Mouse (Mus musculus): ENCODE data around the gene Car5a. TPM values are rescaled to one million over a fixed set of nuclear protein-coding genes. Genes with fewer than 3 reads are reported as not detected.

Gene Car5a
- polyA plus RNA-seq, 1 experiment from 2014 or later, result not detected

GRCm38 (mm10) chr8:121964716-121965512 is 20.2 kb upstream of the Car5a start:
- no peak for DNase-seq
- H3K27ac ChIP-seq (replicated peaks; ENCODE audit: low read depth, low read length), result 0 out of 2 replicates have a peak overlapping the region, but pooled peaks have one; percentile 20
- 85% methylated on average over 8 of the region's 8 CpGs for WGBS

DNA sequence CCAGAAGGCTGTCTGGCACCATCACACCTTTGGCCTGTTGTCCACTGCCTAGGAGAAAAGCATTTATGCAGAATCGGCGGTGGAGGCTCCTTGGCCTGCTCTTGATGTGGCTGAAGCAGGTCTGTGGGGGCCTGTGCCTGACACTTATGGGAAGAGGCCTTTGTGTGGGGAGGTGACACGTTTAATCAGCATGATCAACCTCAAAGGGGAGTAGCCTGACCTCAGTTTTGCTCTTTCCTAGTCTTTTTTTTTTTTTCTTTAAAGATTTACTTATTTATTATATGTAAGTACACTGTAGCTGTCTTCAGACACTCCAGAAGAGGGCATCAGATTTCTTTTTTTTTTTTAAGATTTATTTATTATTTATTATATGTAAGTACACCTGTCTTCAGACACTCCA is 18.2 kb upstream of the Car5a start:
- ATAC-seq (ENCODE audit: low FRiP score, low TSS enrichment) (no peak), DNase-seq (no peak)
- H3K36me3 ChIP-seq (ENCODE audit: control insufficient read depth, insufficient read depth, low read length), result no peaks in the 10 kb centered on the region
- H3K9ac ChIP-seq (replicated peaks; ENCODE audit: low read length), result no peak overlapping the region
- no peak overlapping the region for H3K4me2 ChIP-seq (ENCODE audit: low read length)
- H3K27me3 ChIP-seq (ENCODE audit: control insufficient read depth, insufficient read depth, low read length), result no peaks in the 10 kb centered on the region
- 89% methylated on average over 3 of the region's 3 CpGs for WGBS
- peaks cover 14% of the 10 kb centered on the region for H3K4me1 ChIP-seq (ENCODE audit: control insufficient read depth, insufficient read depth, low read length)
- H3K27ac ChIP-seq (replicated peaks; ENCODE audit: low read depth, low read length), result no peak overlapping the region
- no peak overlapping the region for H3K4me3 ChIP-seq (replicated peaks; ENCODE audit: low read depth, low read length)
- H3K9me3 ChIP-seq (ENCODE audit: control insufficient read depth, low read length), result no peaks in the 10 kb centered on the region

More at GRCm38 (mm10) chr8:121964716-121965512, 20.2 kb upstream of the Car5a start:
- no peaks in the 10 kb centered on the region for H3K27me3 ChIP-seq (ENCODE audit: control insufficient read depth, insufficient read depth, low read length)
- H3K9me3 ChIP-seq (ENCODE audit: control insufficient read depth, low read length), result no peaks in the 10 kb centered on the region
- H3K9ac ChIP-seq (replicated peaks; ENCODE audit: low read length), result no peak overlapping the region
- no peak overlapping the region for H3K4me2 ChIP-seq (ENCODE audit: low read length)
- no peaks in the 10 kb centered on the region for H3K36me3 ChIP-seq (ENCODE audit: control insufficient read depth, insufficient read depth, low read length)
- ATAC-seq (ENCODE audit: low FRiP score, low TSS enrichment), result no peak
- no peak overlapping the region for H3K4me3 ChIP-seq (replicated peaks; ENCODE audit: low read depth, low read length)
- peaks cover 18% of the 10 kb centered on the region for H3K4me1 ChIP-seq (ENCODE audit: control insufficient read depth, insufficient read depth, low read length)

GRCm38 (mm10) chr8:121958395-121958794 is 13.7 kb upstream of the Car5a start:
- Histone ChIP-seq H3K4me1 (ENCODE audit: control insufficient read depth, insufficient read depth, low read length) (no peaks in the 10 kb centered on the region), H3K36me3 (ENCODE audit: control insufficient read depth, insufficient read depth, low read length) (peaks cover 16% of the 10 kb centered on the region), H3K27ac (replicated peaks; ENCODE audit: low read depth, low read length) (no peak overlapping the region), H3K4me3 (replicated peaks; ENCODE audit: low read depth, low read length) (no peak overlapping the region), H3K9ac (replicated peaks; ENCODE audit: low read length) (no peak overlapping the region), H3K4me2 (ENCODE audit: low read length) (no peak overlapping the region), H3K9me3 (ENCODE audit: control insufficient read depth, low read length) (no peaks in the 10 kb centered on the region), H3K27me3 (ENCODE audit: control insufficient read depth, insufficient read depth, low read length) (no peaks in the 10 kb centered on the region)
- ATAC-seq (ENCODE audit: low FRiP score, low TSS enrichment), result no peak
- WGBS, result 97% methylated on average over 1 of the region's 1 CpGs
- DNase-seq, result no peak

DNA sequence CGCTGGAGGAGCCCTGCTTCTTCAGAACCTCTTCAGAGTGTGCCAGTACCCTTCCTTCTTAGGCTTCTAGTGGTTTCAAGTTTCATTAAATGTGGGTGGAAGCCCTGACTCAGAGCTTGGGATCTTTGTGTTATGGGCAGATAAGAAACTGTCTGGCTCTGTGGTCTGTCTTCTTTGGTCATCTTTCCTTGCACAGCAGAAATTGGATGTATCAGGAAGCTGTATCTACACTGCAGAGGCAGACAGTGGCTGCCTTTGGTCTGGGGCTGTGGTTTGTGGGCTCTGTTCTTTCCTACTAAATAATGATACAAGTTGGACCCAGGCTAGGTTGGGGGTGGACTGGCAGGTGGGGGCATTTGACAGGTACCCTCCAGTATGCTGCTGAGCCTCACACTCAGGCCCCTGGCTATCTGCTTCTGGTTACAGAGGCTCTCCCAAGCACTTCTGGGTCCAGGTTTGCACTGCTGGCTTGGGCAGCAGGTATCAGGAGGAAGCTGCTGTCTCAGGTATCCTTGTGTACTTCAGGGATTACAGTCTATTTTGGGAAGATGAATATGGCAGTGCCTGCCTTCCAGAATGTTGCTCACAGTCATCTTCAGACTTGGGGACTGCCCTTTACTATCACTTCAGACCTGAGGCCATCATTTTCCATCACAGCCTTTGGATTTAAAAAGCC is 11.3 kb upstream of the Car5a start:
- ATAC-seq (ENCODE audit: low FRiP score, low TSS enrichment) (no peak), DNase-seq (no peak)
- Histone ChIP-seq H3K27me3 (ENCODE audit: control insufficient read depth, insufficient read depth, low read length) (no peaks in the 10 kb centered on the region), H3K4me2 (ENCODE audit: low read length) (no peak overlapping the region), H3K27ac (replicated peaks; ENCODE audit: low read depth, low read length) (no peak overlapping the region), H3K36me3 (ENCODE audit: control insufficient read depth, insufficient read depth, low read length) (peaks cover 24% of the 10 kb centered on the region), H3K9me3 (ENCODE audit: control insufficient read depth, low read length) (no peaks in the 10 kb centered on the region), H3K9ac (replicated peaks; ENCODE audit: low read length) (no peak overlapping the region), H3K4me3 (replicated peaks; ENCODE audit: low read depth, low read length) (no peak overlapping the region), H3K4me1 (ENCODE audit: control insufficient read depth, insufficient read depth, low read length) (peaks cover 15% of the 10 kb centered on the region)
- WGBS, result 79% methylated on average over 1 of the region's 1 CpGs

GRCm38 (mm10) chr8:121954981-121955555 is 10.4 kb upstream of the Car5a start:
- WGBS, result 86% methylated on average over 10 of the region's 10 CpGs
- Histone ChIP-seq H3K27me3 (ENCODE audit: control insufficient read depth, insufficient read depth, low read length) (no peaks in the 10 kb centered on the region), H3K4me1 (ENCODE audit: control insufficient read depth, insufficient read depth, low read length) (peaks cover 15% of the 10 kb centered on the region), H3K4me2 (ENCODE audit: low read length) (no peak overlapping the region), H3K4me3 (replicated peaks; ENCODE audit: low read depth, low read length) (no peak overlapping the region), H3K9me3 (ENCODE audit: control insufficient read depth, low read length) (no peaks in the 10 kb centered on the region), H3K36me3 (ENCODE audit: control insufficient read depth, insufficient read depth, low read length) (peaks cover 24% of the 10 kb centered on the region), H3K9ac (replicated peaks; ENCODE audit: low read length) (no peak overlapping the region), H3K27ac (replicated peaks; ENCODE audit: low read depth, low read length) (no peak overlapping the region)
- DNase-seq (no peak), ATAC-seq (ENCODE audit: low FRiP score, low TSS enrichment) (no peak)

- Histone ChIP-seq H3K4me2 (ENCODE audit: low read length) (no peak overlapping the region), H3K9ac (replicated peaks; ENCODE audit: low read length) (no peak overlapping the region), H3K27me3 (ENCODE audit: control insufficient read depth, insufficient read depth, low read length) (no peaks in the 10 kb centered on the region), H3K9me3 (ENCODE audit: control insufficient read depth, low read length) (no peaks in the 10 kb centered on the region), H3K27ac (replicated peaks; ENCODE audit: low read depth, low read length) (no peak overlapping the region), H3K36me3 (ENCODE audit: control insufficient read depth, insufficient read depth, low read length) (peaks cover 24% of the 10 kb centered on the region), H3K4me1 (ENCODE audit: control insufficient read depth, insufficient read depth, low read length) (peaks cover 15% of the 10 kb centered on the region), H3K4me3 (replicated peaks; ENCODE audit: low read depth, low read length) (no peak overlapping the region)
- DNase-seq, result no peak
- ATAC-seq (ENCODE audit: low FRiP score, low TSS enrichment), result no peak
- WGBS, result 75% methylated on average over 3 of the region's 3 CpGs
These were observed 9.3 kb upstream of the Car5a start for GRCm38 (mm10) chr8:121953821-121954545.

- ATAC-seq (ENCODE audit: low FRiP score, low TSS enrichment), result no peak
- H3K27ac ChIP-seq (replicated peaks; ENCODE audit: low read depth, low read length), result no peak overlapping the region
- WGBS, result 94% methylated on average over 7 of the region's 7 CpGs
- no peak overlapping the region for H3K9ac ChIP-seq (replicated peaks; ENCODE audit: low read length)
- no peaks in the 10 kb centered on the region for H3K27me3 ChIP-seq (ENCODE audit: control insufficient read depth, insufficient read depth, low read length)
- H3K9me3 ChIP-seq (ENCODE audit: control insufficient read depth, low read length), result no peaks in the 10 kb centered on the region
- H3K36me3 ChIP-seq (ENCODE audit: control insufficient read depth, insufficient read depth, low read length), result peaks cover 24% of the 10 kb centered on the region
- H3K4me1 ChIP-seq (ENCODE audit: control insufficient read depth, insufficient read depth, low read length), result peaks cover 25% of the 10 kb centered on the region
- no peak overlapping the region for H3K4me3 ChIP-seq (replicated peaks; ENCODE audit: low read depth, low read length)
- no peak for DNase-seq
- H3K4me2 ChIP-seq (ENCODE audit: low read length), result 0 out of 2 replicates have a peak overlapping the region, but pooled peaks have one; percentile 93
These were observed 8.1 kb upstream of the Car5a start for GRCm38 (mm10) chr8:121952800-121953199.

GRCm38 (mm10) chr8:121952122-121952521 is 7.4 kb upstream of the Car5a start:
- Histone ChIP-seq H3K27me3 (ENCODE audit: control insufficient read depth, insufficient read depth, low read length) (no peaks in the 10 kb centered on the region), H3K4me2 (ENCODE audit: low read length) (peak overlapping the region; percentile 93), H3K9me3 (ENCODE audit: control insufficient read depth, low read length) (no peaks in the 10 kb centered on the region), H3K4me3 (replicated peaks; ENCODE audit: low read depth, low read length) (peak overlapping the region; percentile 82), H3K27ac (replicated peaks; ENCODE audit: low read depth, low read length) (no peak overlapping the region), H3K4me1 (ENCODE audit: control insufficient read depth, insufficient read depth, low read length) (peaks cover 32% of the 10 kb centered on the region), H3K9ac (replicated peaks; ENCODE audit: low read length) (no peak overlapping the region; the same call in 1 of the 2 replicates), H3K36me3 (ENCODE audit: control insufficient read depth, insufficient read depth, low read length) (peaks cover 24% of the 10 kb centered on the region)
- no peak for ATAC-seq (ENCODE audit: low FRiP score, low TSS enrichment)
- no peak for DNase-seq

Data from midbrain, embryonic 14.5 days (tissue).